Mouse (Mus musculus): Measurements from ENCODE around the gene Tmem120a. TPM values are rescaled to one million over a fixed set of nuclear protein-coding genes. Genes with fewer than 3 reads are reported as not detected.

Tmem120a gene
- 50.0 and 60.7 TPM in 2 replicates for polyA plus RNA-seq (2015; fragmentation: Nextera tagmentation; extraction: Ambion mirVana)

DNA sequence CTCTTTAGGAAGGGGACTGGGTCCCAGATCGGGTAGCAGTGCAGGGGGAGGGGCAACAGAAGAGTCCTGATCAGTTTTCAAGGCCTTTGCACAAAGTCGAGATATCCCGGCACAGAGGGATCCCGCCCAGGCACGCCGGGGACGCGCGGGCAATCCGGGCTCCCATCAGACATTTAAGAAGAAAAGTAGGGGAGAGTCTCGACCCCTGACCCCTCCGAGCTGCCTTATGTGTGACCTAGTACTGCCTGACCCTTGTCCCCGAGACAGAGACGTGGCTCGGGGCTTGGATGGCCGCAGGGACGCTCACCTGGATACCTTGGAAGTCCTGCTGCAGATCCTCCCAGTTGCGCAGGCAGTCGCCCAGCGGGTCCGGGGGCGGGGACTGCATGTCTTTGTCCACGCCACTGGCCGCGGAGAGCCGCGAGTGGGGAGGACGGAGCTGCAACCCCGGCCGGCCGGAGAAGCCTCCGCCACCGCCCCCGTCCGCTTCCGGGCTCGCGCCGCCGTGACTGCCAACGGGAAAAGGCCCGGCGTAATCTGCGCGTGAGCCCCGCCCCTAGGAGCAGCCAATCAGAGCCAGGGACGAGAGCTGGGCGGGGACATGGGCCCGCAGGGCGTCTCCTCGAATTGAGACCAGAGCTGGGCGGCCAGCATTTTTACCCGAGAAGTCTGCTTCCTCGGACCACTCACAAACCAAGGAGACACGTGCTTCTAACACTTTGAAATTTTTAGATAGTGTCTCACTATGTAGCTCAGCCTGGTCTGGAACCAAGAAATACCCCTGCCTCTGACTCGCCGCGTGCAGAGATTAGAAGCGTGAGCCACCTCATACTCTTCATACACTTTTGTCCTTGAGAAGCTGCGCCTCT, at the start of gene Tmem120a:
Tmem120a (minus strand) TSS at position 708 of the 869 bp plus-strand sequence.

DNA sequence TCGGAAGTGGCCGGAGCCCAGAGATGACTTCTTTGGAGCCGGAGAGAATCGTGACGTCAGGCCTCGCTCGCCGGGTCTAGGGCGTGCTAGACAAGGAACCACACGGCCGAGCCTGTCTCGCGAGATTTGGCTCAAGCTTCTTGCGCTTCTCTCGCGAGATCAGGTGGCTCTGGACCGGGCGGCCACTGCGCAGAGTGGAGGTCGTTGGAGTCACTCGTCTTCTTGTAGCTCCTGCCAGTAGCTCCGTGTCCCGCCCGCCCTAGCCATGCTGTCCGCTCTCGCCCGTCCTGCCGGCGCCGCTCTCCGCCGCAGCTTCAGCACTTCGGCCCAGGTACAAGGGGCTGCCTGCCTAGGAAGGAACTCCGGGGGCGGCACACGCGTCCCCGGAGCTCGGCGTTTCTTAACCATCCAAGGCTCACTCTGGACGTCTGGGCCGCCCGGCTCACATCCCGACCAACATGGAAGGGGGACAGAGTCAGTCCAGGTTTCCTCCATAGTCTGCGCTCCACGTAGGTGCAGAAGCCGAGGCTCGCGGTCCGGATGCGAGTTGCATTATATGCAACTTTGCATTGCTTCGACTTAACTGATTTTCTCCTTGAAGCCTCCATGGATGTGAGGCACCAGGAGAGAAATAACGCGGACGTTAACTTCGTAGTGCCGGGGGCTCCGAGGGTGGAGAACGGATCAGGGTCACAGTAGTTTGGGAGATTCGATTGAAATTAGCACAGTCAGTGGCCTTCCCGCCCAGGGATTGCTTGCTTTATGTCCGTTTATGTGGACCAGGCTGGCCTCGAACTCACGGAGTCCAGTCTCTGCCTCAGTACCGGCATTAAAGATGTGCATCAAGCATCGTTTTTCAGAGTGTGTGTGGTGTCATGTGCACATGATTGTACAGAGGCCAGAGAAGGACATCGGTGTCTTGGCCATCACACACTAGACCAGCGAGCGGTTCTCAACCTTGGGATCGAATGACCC, 34.5 kb upstream of the Tmem120a start, which contains the start of gene Mdh2:
Mdh2 (plus strand) TSS at position 10 of the 975 bp plus-strand sequence.

DNA sequence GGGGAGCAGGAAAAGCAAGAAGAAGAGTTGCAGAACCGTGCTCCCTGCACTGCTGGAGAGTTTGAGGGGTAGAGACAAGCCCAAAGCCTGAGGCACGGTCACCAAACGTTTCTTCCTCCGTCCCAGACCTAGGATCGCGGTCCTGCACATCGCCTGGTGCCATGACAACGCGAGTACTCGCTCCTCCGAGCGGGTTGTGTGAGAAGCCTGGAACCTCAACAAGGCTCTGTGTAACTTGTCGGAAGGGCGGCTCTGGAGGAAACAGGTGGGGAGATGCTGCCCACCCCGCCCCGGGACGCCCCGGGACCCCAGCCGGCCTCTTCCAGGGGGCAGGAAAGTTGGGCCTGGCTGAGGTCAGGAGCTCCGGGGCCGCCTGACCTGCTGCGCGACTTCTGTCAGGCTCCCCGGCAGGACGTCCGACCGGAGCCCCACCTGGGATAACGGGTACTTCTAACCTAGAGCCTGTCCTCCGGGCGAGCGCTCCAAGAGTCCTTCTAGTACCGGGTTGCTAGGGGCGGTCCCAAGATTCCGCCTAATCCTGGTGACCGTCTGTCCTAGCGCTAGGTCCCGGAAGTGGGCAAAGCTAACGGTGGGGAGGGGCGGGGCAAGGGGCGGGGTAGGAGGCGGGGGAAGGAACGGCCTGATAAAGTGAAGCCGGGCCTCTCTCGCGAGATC, 33.7 kb upstream of the Tmem120a start, which contains the start of gene Styxl1:
Styxl1 (minus strand) TSS at position 590 of the 675 bp plus-strand sequence.

Small RNAs within 50 kb of the gene (microRNA-seq; reads per million reads assigned to microRNA genes)
- gene Mir7034 (ENCODE audit: borderline replicate concordance, insufficient number of aligned reads) = not detected

Other genes starting within 250 kb of the Tmem120a start
- 11.6 and 13.8 TPM in 2 replicates for gene Hip1, start 199.3 kb downstream of the Tmem120a start, polyA plus RNA-seq (2015; fragmentation: Nextera tagmentation; extraction: Ambion mirVana)
- gene Ccl26, start 180.9 kb downstream of the Tmem120a start, polyA plus RNA-seq (2015; fragmentation: Nextera tagmentation; extraction: Ambion mirVana) = not detected in 2 replicates
- gene Ccl24, start 171.4 kb downstream of the Tmem120a start, polyA plus RNA-seq (2015; fragmentation: Nextera tagmentation; extraction: Ambion mirVana) = 6.2 and 13.4 TPM in 2 replicates
- gene Rhbdd2, start 111.8 kb downstream of the Tmem120a start, polyA plus RNA-seq (2015; fragmentation: Nextera tagmentation; extraction: Ambion mirVana) = 40.4 and 51.3 TPM in 2 replicates
- 92.1 and 149 TPM in 2 replicates for gene Por, start 74.4 kb downstream of the Tmem120a start, polyA plus RNA-seq (2015; fragmentation: Nextera tagmentation; extraction: Ambion mirVana)
- gene Styxl1, start 33.9 kb upstream of the Tmem120a start, polyA plus RNA-seq (2015; fragmentation: Nextera tagmentation; extraction: Ambion mirVana) = 2.1 and 2.2 TPM in 2 replicates
- gene Mdh2, start 34.0 kb upstream of the Tmem120a start, polyA plus RNA-seq (2015; fragmentation: Nextera tagmentation; extraction: Ambion mirVana) = 330 and 449 TPM in 2 replicates
- gene Srrm3, start 62.4 kb upstream of the Tmem120a start, polyA plus RNA-seq (2015; fragmentation: Nextera tagmentation; extraction: Ambion mirVana) = 6.6 and 10.9 TPM in 2 replicates
- gene Hspb1, start 143.5 kb upstream of the Tmem120a start, polyA plus RNA-seq (2015; fragmentation: Nextera tagmentation; extraction: Ambion mirVana) = 149 and 244 TPM in 2 replicates
- gene Ywhag, start 190.2 kb upstream of the Tmem120a start, polyA plus RNA-seq (2015; fragmentation: Nextera tagmentation; extraction: Ambion mirVana) = 142 and 161 TPM in 2 replicates
- gene Ssc4d, start 230.1 kb upstream of the Tmem120a start, polyA plus RNA-seq (2015; fragmentation: Nextera tagmentation; extraction: Ambion mirVana) = 3.2 and 7.0 TPM in 2 replicates
- 0.25 and 0.29 TPM in 2 replicates for gene Zp3, start 235.7 kb upstream of the Tmem120a start, polyA plus RNA-seq (2015; fragmentation: Nextera tagmentation; extraction: Ambion mirVana)

Data from adrenal gland, postnatal 0 days (tissue).